Mouse (Mus musculus) MEL (cell line): ENCODE measurements around the gene Ripor3. TPM values are rescaled to one million over a fixed set of nuclear protein-coding genes. Genes with fewer than 3 reads are reported as not detected.

Experiments used
- DNase-seq: peaks from one replicate; pipeline ENCODE4 v3.0.0; 2011; ENCODE audit warnings: low read depth, low spot score
- H3K27ac ChIP-seq: 2 replicates; pipeline ENCODE4 v1.5.1; 2012; ENCODE audit warnings: low read depth, mild to moderate bottlenecking, control low read depth, low read length, moderate library complexity; ENCODE audit not compliant: control insufficient read depth
- H3K27me3 ChIP-seq, 2 experiments: fragments of 150-350 bp in 1 of 2; sonication (generic) in 1 of 2; 2 replicates each; pipeline ENCODE4 v1.6.1; 2012; ENCODE audit warnings: low read length in 2 of 2, mild to moderate bottlenecking in 2 of 2, improper control_type of control experiment in 1 of 2, moderate library complexity in 1 of 2; ENCODE audit not compliant: insufficient read depth in 2 of 2, control insufficient read depth in 1 of 2
- H3K36me3 ChIP-seq, 2 experiments: 2 replicates each; pipeline ENCODE4 v1.6.1; 2012 to 2014; ENCODE audit warnings: low read length in 2 of 2, improper control_type of control experiment in 1 of 2, inconsistent platforms in 1 of 2, mild to moderate bottlenecking in 1 of 2; ENCODE audit not compliant: insufficient read depth in 2 of 2, control insufficient read depth in 1 of 2
- H3K4me1 ChIP-seq, 2 experiments: fragments of 150-350 bp in 1 of 2; sonication (generic) in 1 of 2; 2 replicates each; pipeline ENCODE4 v1.6.1; 2012; ENCODE audit warnings: low read length in 2 of 2, improper control_type of control experiment in 1 of 2, mild to moderate bottlenecking in 1 of 2; ENCODE audit not compliant: insufficient read depth in 2 of 2, control insufficient read depth in 1 of 2
- H3K4me3 ChIP-seq, 2 experiments: fragments of 150-350 bp in 1 of 2; sonication (generic) in 1 of 2; 2 replicates each; pipeline ENCODE4 v1.5.1; 2012; ENCODE audit warnings: low read depth in 2 of 2, low read length in 2 of 2, mild to moderate bottlenecking in 2 of 2, moderate library complexity in 2 of 2, control low read depth in 1 of 2, improper control_type of control experiment in 1 of 2; ENCODE audit not compliant: control insufficient read depth in 1 of 2, insufficient read depth in 1 of 2
- H3K79me2 ChIP-seq: 2 replicates; pipeline ENCODE4 v1.6.1; 2012; ENCODE audit warnings: mild to moderate bottlenecking, low read length, moderate library complexity; ENCODE audit not compliant: control insufficient read depth, poor library complexity, insufficient read depth
- H3K9ac ChIP-seq: 2 replicates; pipeline ENCODE4 v1.6.1; 2012; ENCODE audit warnings: low read depth, mild to moderate bottlenecking, control low read depth, low read length, moderate library complexity; ENCODE audit not compliant: control insufficient read depth, poor library complexity, severe bottlenecking
- H3K9me3 ChIP-seq: fragments of 150-350 bp; sonication (generic); replicated peaks from 2 replicates; pipeline ENCODE4 v1.6.1; 2012; ENCODE audit warnings: mild to moderate bottlenecking, low read length, improper control_type of control experiment, moderate library complexity; ENCODE audit not compliant: insufficient read depth
- BHLHE40 ChIP-seq: IDR thresholded peaks from 2 replicates; pipeline ENCODE4 v1.6.1; 2012; ENCODE audit warnings: low read depth, mild to moderate bottlenecking, inconsistent platforms, low read length, improper control_type of control experiment, borderline replicate concordance
- CTCF ChIP-seq, 3 experiments: IDR thresholded peaks in 2 of 3; conservative IDR thresholded peaks in 1 of 3; 2 replicates each; pipeline ENCODE4 v1.5.1; 2011 to 2012; ENCODE audit warnings: low read length in 3 of 3, low read depth in 2 of 3, mild to moderate bottlenecking in 2 of 3, improper control_type of control experiment in 1 of 3, inconsistent platforms in 1 of 3, mixed read lengths in 1 of 3, moderate library complexity in 1 of 3; ENCODE audit not compliant: control insufficient read depth in 1 of 3, insufficient read depth in 1 of 3, poor library complexity in 1 of 3, severe bottlenecking in 1 of 3
- E2F4 ChIP-seq: IDR thresholded peaks from 2 replicates; pipeline ENCODE4 v1.6.1; 2011; ENCODE audit warnings: low read depth, low read length, improper control_type of control experiment, borderline replicate concordance
- EP300 ChIP-seq, 2 experiments: IDR thresholded peaks; 2 replicates each; pipeline ENCODE4 v1.6.1; 2011; ENCODE audit warnings: improper control_type of control experiment in 2 of 2, low read length in 2 of 2, low read depth in 1 of 2, mild to moderate bottlenecking in 1 of 2
- ETS1 ChIP-seq: IDR thresholded peaks from 2 replicates; pipeline ENCODE4 v1.6.1; 2012; ENCODE audit warnings: low read depth, mild to moderate bottlenecking, inconsistent platforms, low read length, improper control_type of control experiment, moderate library complexity
- GABPA ChIP-seq: IDR thresholded peaks from 2 replicates; pipeline ENCODE4 v1.6.1; 2012; ENCODE audit warnings: low read depth, mild to moderate bottlenecking, inconsistent platforms, low read length, improper control_type of control experiment, moderate library complexity
- GATA1 ChIP-seq: IDR thresholded peaks from 2 replicates; pipeline ENCODE4 v1.6.1; 2011; ENCODE audit warnings: low read depth, low read length, improper control_type of control experiment
- JUND ChIP-seq: IDR thresholded peaks from 2 replicates; pipeline ENCODE4 v1.6.1; 2011; ENCODE audit warnings: low read depth, mild to moderate bottlenecking, improper control_type of control experiment, low read length
- MAFK ChIP-seq: IDR thresholded peaks from 2 replicates; pipeline ENCODE4 v1.6.1; 2011; ENCODE audit warnings: low read depth, mild to moderate bottlenecking, low read length, improper control_type of control experiment, borderline replicate concordance
- MEF2A ChIP-seq: IDR thresholded peaks from 2 replicates; pipeline ENCODE4 v1.6.1; 2014; ENCODE audit warnings: low read depth, mild to moderate bottlenecking, inconsistent platforms, low read length, improper control_type of control experiment; ENCODE audit not compliant: poor library complexity, insufficient replicate concordance, severe bottlenecking; ENCODE audit errors: extremely low read depth
- MXI1 ChIP-seq: IDR thresholded peaks from 2 replicates; pipeline ENCODE4 v1.6.1; 2011; ENCODE audit warnings: mild to moderate bottlenecking, low read depth, low read length, improper control_type of control experiment
- MYB ChIP-seq: IDR thresholded peaks from 2 replicates; pipeline ENCODE4 v1.6.1; 2011; ENCODE audit warnings: mild to moderate bottlenecking, low read depth, low read length, improper control_type of control experiment
- NRF1 ChIP-seq: IDR thresholded peaks from 2 replicates; pipeline ENCODE4 v1.6.1; 2014; ENCODE audit warnings: low read depth, mild to moderate bottlenecking, inconsistent platforms, low read length, improper control_type of control experiment, moderate library complexity; ENCODE audit not compliant: poor library complexity, insufficient read depth, severe bottlenecking
- POLR2A ChIP-seq, 2 experiments: IDR thresholded peaks; 2 replicates each; pipeline ENCODE4 v1.6.1; 2011 to 2012; ENCODE audit warnings: low read length in 2 of 2, mild to moderate bottlenecking in 2 of 2, control low read depth in 1 of 2, improper control_type of control experiment in 1 of 2, low read depth in 1 of 2, moderate library complexity in 1 of 2; ENCODE audit not compliant: control insufficient read depth in 1 of 2, insufficient read depth in 1 of 2, poor library complexity in 1 of 2
- RAD21 ChIP-seq: IDR thresholded peaks from 2 replicates; pipeline ENCODE4 v1.6.1; 2011; ENCODE audit warnings: mild to moderate bottlenecking, low read depth, low read length, improper control_type of control experiment
- RCOR1 ChIP-seq: IDR thresholded peaks from 2 replicates; pipeline ENCODE4 v1.6.1; 2012; ENCODE audit warnings: low read depth, mild to moderate bottlenecking, inconsistent platforms, low read length, improper control_type of control experiment
- TAL1 ChIP-seq: IDR thresholded peaks from 2 replicates; pipeline ENCODE4 v1.6.1; 2012; ENCODE audit warnings: mild to moderate bottlenecking, inconsistent platforms, low read length, moderate library complexity, mixed read lengths
- TBP ChIP-seq: IDR thresholded peaks from 2 replicates; pipeline ENCODE4 v1.8.0; 2011; ENCODE audit warnings: low read depth, low read length, improper control_type of control experiment
- USF2 ChIP-seq, 2 experiments: IDR thresholded peaks; 2 replicates each; pipeline ENCODE4 v1.6.1; 2011 to 2012; ENCODE audit warnings: improper control_type of control experiment in 2 of 2, low read length in 2 of 2, borderline replicate concordance in 1 of 2, inconsistent platforms in 1 of 2, low read depth in 1 of 2, mild to moderate bottlenecking in 1 of 2; ENCODE audit not compliant: insufficient read depth in 1 of 2
- ZC3H11A ChIP-seq: IDR thresholded peaks from 2 replicates; pipeline ENCODE4 v1.6.1; 2012; ENCODE audit warnings: low read depth, mild to moderate bottlenecking, inconsistent platforms, low read length, improper control_type of control experiment
- ZKSCAN1 ChIP-seq: IDR thresholded peaks from 2 replicates; pipeline ENCODE4 v1.6.1; 2012; ENCODE audit warnings: low read depth, mild to moderate bottlenecking, inconsistent platforms, low read length, improper control_type of control experiment, moderate library complexity
- ZMIZ1 ChIP-seq: IDR thresholded peaks from 2 replicates; pipeline ENCODE4 v1.6.1; 2012; ENCODE audit warnings: low read depth, mild to moderate bottlenecking, inconsistent platforms, low read length, improper control_type of control experiment, moderate library complexity
- polyA plus RNA-seq, 2 experiments: library from polyadenylated mRNA; stranded (reverse) in 1 of 2; unstranded in 1 of 2; fragments of >175 nt in 1 of 2; fragments of >200 nt in 1 of 2; gene quantifications; 2 replicates each; pipeline versions ENCODE4 v1.2.1 to v1.2.4; 2012; ENCODE audit warnings: low replicate concordance in 2 of 2, low read depth in 1 of 2; ENCODE audit not compliant: insufficient read length in 2 of 2, insufficient read depth in 1 of 2, missing spikeins in 1 of 2
- total RNA-seq: library from RNA; depleted of rRNA; stranded (reverse); fragments of 300-350 nt; gene quantifications from 2 replicates; pipeline ENCODE4 v1.2.3, GENCODE M21; 2012

Gene Ripor3
- total and polyA plus RNA-seq, 3 experiments: not detected

DNA sequence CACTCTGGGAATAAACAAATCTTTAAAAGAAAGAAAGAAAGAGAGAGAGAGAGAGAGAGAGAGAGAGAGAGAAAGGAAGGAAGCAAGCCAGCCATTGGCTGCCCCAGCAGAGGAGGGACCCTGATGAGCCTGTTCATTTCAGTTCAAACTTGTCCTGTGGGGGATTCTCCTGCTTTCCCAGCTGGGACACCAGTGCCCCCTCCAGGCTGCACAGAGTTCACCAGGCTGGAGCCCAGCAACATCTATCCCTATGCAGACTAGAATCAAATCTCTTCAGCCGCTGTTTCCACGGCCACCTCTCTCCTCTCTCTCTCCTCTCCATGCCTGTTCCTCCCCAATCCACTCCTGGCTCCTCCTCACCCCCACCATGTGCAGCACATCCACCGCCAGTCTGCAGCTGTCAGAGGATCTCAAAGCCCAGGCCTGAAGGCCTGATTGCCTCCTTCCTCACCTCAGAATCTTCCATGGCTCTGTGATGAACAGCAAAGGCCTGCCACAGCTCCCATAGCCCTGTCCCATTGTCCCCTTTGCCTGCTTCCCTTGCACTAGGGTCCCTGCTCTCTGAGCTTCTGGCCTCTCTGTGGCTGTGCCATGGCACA, 11.2 kb downstream of the Ripor3 start:
- Histone ChIP-seq H3K79me2 (no peaks in the 10 kb centered on the region), H3K4me3 (no peak overlapping the region), H3K9ac (no peak overlapping the region)
- TF ChIP-seq E2F4 (no peak), CTCF (IDR thresholded peaks at IDR 0.05 in 2 of 3, conservative IDR thresholded peaks at IDR 0.05 in 1 of 3; ENCODE audit: control insufficient read depth in 1 of 3, insufficient read depth in 1 of 3, low read depth in 2 of 3, low read length in 3 of 3, poor library complexity in 1 of 3, severe bottlenecking in 1 of 3) (peak; percentile 12 to 47 (median 35); a peak in 5 of 6 replicates), JUND (no peak), ETS1 (no peak), BHLHE40 (no peak), ZC3H11A (peak; percentile 7; the same call in 1 of the 2 replicates), USF2 (IDR thresholded peaks at IDR 0.05; ENCODE audit: borderline replicate concordance in 1 of 2, insufficient read depth in 1 of 2, low read depth in 1 of 2, low read length in 2 of 2) (no peak), EP300 (IDR thresholded peaks at IDR 0.05; ENCODE audit: low read depth in 1 of 2, low read length in 2 of 2) (no peak), GABPA (no peak), MYB (no peak), RAD21 (peak; percentile 25), MAFK (no peak), RCOR1 (no peak), MEF2A (no peak), POLR2A (IDR thresholded peaks at IDR 0.05; ENCODE audit: control insufficient read depth in 1 of 2, insufficient read depth in 1 of 2, low read depth in 1 of 2, low read length in 2 of 2, poor library complexity in 1 of 2) (no peak), GATA1 (no peak), ZMIZ1 (no peak)
- TF ChIP-seq, all 39 proteins: peak for 3
- H3K9me3 ChIP-seq: no peaks in the 10 kb centered on the region
- no peaks in the 10 kb centered on the region; a peak in 1 of 4 replicates for H3K27me3 ChIP-seq
- H3K4me1 ChIP-seq: no peaks in the 10 kb centered on the region
- no peaks in the 10 kb centered on the region for H3K36me3 ChIP-seq
- H3K27ac ChIP-seq: no peak overlapping the region
- no peak for DNase-seq

DNA sequence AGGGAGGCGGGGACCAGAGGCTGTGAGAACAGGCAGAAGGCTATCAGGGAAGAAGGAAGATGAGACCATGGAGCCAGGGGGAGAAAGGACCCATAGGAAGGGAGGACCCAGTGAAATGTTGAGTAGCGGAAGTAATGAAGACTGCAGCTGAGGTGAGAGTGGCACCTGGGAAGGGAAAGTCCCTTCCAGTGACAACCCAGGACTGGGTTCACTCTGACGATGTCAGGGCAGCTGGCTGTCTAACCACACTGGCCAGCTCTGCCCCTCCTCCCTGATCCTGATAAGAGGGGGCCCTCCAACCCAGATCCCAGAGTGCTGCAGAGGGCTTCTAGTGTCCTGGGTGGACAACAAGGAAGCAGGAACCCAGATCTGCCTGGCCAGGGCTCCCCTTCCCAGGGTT, 12.9 kb downstream of the Ripor3 start:
- peaks cover 0 to 1% of the 10 kb centered on the region in 2 experiments; a peak in 2 of 4 replicates for H3K27me3 ChIP-seq
- H3K9ac ChIP-seq: no peak overlapping the region
- no peak overlapping the region for H3K27ac ChIP-seq
- no peaks in the 10 kb centered on the region for H3K79me2 ChIP-seq
- no peak overlapping the region for H3K4me3 ChIP-seq
- no peaks in the 10 kb centered on the region for H3K4me1 ChIP-seq
- H3K36me3 ChIP-seq: no peaks in the 10 kb centered on the region
- no peak for TF ChIP-seq EP300 (IDR thresholded peaks at IDR 0.05; ENCODE audit: low read depth in 1 of 2, low read length in 2 of 2)
- no peak for TF ChIP-seq MYB
- TF ChIP-seq E2F4: no peak
- TF ChIP-seq TAL1: no peak
- no peak for TF ChIP-seq ZKSCAN1
- TF ChIP-seq JUND: no peak
- TF ChIP-seq ETS1: no peak
- no peak for TF ChIP-seq TBP
- no peak for TF ChIP-seq MXI1
- no peak for TF ChIP-seq GATA1
- no peak for TF ChIP-seq MAFK
- TF ChIP-seq NRF1: no peak
- no peak for DNase-seq
- no peaks in the 10 kb centered on the region for H3K9me3 ChIP-seq
